Mouse (Mus musculus) olfactory bulb, adult 2 months (tissue): ENCODE results near the gene Dnajc24.

ENCODE experiments used
- CTCF ChIP-seq: fragments of 200-500 bp; IDR thresholded peaks from 2 replicates; pipeline ENCODE4 v1.5.1; 2012; ENCODE audit warnings: low read depth, mild to moderate bottlenecking, low read length, moderate library complexity; ENCODE audit not compliant: insufficient read depth
- POLR2A ChIP-seq: fragments of 200-500 bp; IDR thresholded peaks from 2 replicates; pipeline ENCODE4 v1.6.1; 2012; ENCODE audit warnings: mild to moderate bottlenecking, low read depth, low read length, moderate library complexity; ENCODE audit not compliant: insufficient read depth

DNA sequence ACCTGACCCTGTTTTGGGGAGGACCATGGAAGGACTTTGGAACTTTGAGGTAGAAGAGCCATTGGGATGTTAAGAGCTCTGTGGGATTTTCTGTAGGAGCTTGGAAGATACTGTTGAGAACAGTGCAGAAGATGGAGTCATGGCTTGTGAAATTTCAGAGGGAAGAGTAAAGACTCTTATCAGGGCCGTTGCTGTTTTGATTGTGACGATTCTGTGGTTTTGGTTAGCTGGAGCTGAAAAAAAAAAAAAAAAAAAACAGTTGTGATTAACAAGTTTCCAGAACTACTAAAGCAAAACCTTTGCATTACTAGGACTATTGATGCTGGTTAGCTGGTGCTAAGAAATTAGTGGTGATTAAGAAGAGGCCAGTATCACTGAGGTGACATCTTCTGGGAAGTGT, 5.1 kb upstream of the Dnajc24 start:
- no peak for TF ChIP-seq POLR2A
- TF ChIP-seq CTCF, result no peak
